Mouse (Mus musculus): Measurements from ENCODE around the gene Mau2. TPM values are rescaled to one million over a fixed set of nuclear protein-coding genes. Genes with fewer than 3 reads are reported as not detected.

Mau2 gene
- polyA plus RNA-seq, 1 experiment from 2014 or later: 58.5 TPM

GRCm38 (mm10) chr8:69974194-69974614 is 68.3 kb downstream of the Mau2 start:
- peak; percentile 95 for ATAC-seq (ENCODE audit: insufficient number of reproducible peaks, insufficient read depth, low FRiP score, low read depth)
- no peaks in the 10 kb centered on the region for H3K27me3 ChIP-seq (ENCODE audit: control insufficient read depth, insufficient read depth, low read length)
- no peaks in the 10 kb centered on the region for H3K36me3 ChIP-seq (ENCODE audit: control insufficient read depth, insufficient read depth, low read length)
- no peaks in the 10 kb centered on the region for H3K9me3 ChIP-seq (ENCODE audit: control insufficient read depth, low read depth, low read length)
- peak overlapping the region; percentile 99 for H3K4me3 ChIP-seq (ENCODE audit: low read depth, low read length)
- H3K4me2 ChIP-seq (replicated peaks; ENCODE audit: low read depth, low read length): peak overlapping the region; percentile 84
- WGBS: 1% methylated on average over 32 of the region's 50 CpGs
- H3K4me1 ChIP-seq (ENCODE audit: control insufficient read depth, insufficient read depth, low read length): peaks cover 31% of the 10 kb centered on the region
- peak overlapping the region; percentile 89; the same call in 1 of the 2 replicates for H3K27ac ChIP-seq (ENCODE audit: low read length)
- H3K9ac ChIP-seq (replicated peaks; ENCODE audit: low read depth, low read length): peak overlapping the region; percentile 94

GRCm38 (mm10) chr8:69973442-69974161 is 68.9 kb downstream of the Mau2 start:
- WGBS: under 1% methylated on average over 55 of the region's 68 CpGs
- Histone ChIP-seq H3K27me3 (ENCODE audit: control insufficient read depth, insufficient read depth, low read length) (no peaks in the 10 kb centered on the region), H3K9me3 (ENCODE audit: control insufficient read depth, low read depth, low read length) (no peaks in the 10 kb centered on the region), H3K4me3 (ENCODE audit: low read depth, low read length) (peak overlapping the region; percentile 99), H3K9ac (replicated peaks; ENCODE audit: low read depth, low read length) (peak overlapping the region; percentile 94), H3K4me2 (replicated peaks; ENCODE audit: low read depth, low read length) (peak overlapping the region; percentile 84), H3K36me3 (ENCODE audit: control insufficient read depth, insufficient read depth, low read length) (no peaks in the 10 kb centered on the region), H3K27ac (ENCODE audit: low read length) (peak overlapping the region; percentile 89), H3K4me1 (ENCODE audit: control insufficient read depth, insufficient read depth, low read length) (peaks cover 31% of the 10 kb centered on the region)
- peak; percentile 12; the same call in 1 of the 2 replicates for ATAC-seq (ENCODE audit: insufficient number of reproducible peaks, insufficient read depth, low FRiP score, low read depth)

- no peak for ATAC-seq (ENCODE audit: insufficient number of reproducible peaks, insufficient read depth, low FRiP score, low read depth)
- peak overlapping the region; percentile 84 for H3K4me2 ChIP-seq (replicated peaks; ENCODE audit: low read depth, low read length)
- H3K4me3 ChIP-seq (ENCODE audit: low read depth, low read length): peak overlapping the region; percentile 99
- no peaks in the 10 kb centered on the region for H3K9me3 ChIP-seq (ENCODE audit: control insufficient read depth, low read depth, low read length)
- H3K36me3 ChIP-seq (ENCODE audit: control insufficient read depth, insufficient read depth, low read length): no peaks in the 10 kb centered on the region
- no peak overlapping the region for H3K27ac ChIP-seq (ENCODE audit: low read length)
- H3K27me3 ChIP-seq (ENCODE audit: control insufficient read depth, insufficient read depth, low read length): no peaks in the 10 kb centered on the region
- 7% methylated on average over 7 of the region's 7 CpGs for WGBS
- H3K4me1 ChIP-seq (ENCODE audit: control insufficient read depth, insufficient read depth, low read length): peaks cover 31% of the 10 kb centered on the region
- H3K9ac ChIP-seq (replicated peaks; ENCODE audit: low read depth, low read length): peak overlapping the region; percentile 94
Measured at GRCm38 (mm10) chr8:69973063-69973441, 69.5 kb downstream of the Mau2 start.

GRCm38 (mm10) chr8:69970880-69971279 is 71.7 kb downstream of the Mau2 start:
- ATAC-seq (ENCODE audit: insufficient number of reproducible peaks, insufficient read depth, low FRiP score, low read depth): no peak
- no peaks in the 10 kb centered on the region for H3K27me3 ChIP-seq (ENCODE audit: control insufficient read depth, insufficient read depth, low read length)
- H3K9ac ChIP-seq (replicated peaks; ENCODE audit: low read depth, low read length): no peak overlapping the region
- no peaks in the 10 kb centered on the region for H3K9me3 ChIP-seq (ENCODE audit: control insufficient read depth, low read depth, low read length)
- no peaks in the 10 kb centered on the region for H3K36me3 ChIP-seq (ENCODE audit: control insufficient read depth, insufficient read depth, low read length)
- no peak overlapping the region for H3K4me2 ChIP-seq (replicated peaks; ENCODE audit: low read depth, low read length)
- H3K27ac ChIP-seq (ENCODE audit: low read length): no peak overlapping the region
- peaks cover 34% of the 10 kb centered on the region for H3K4me1 ChIP-seq (ENCODE audit: control insufficient read depth, insufficient read depth, low read length)
- WGBS: 85% methylated on average over 2 of the region's 2 CpGs
- H3K4me3 ChIP-seq (ENCODE audit: low read depth, low read length): no peak overlapping the region

- peaks cover 21% of the 10 kb centered on the region for H3K4me1 ChIP-seq (ENCODE audit: control insufficient read depth, insufficient read depth, low read length)
Measured at GRCm38 (mm10) chr8:69967291-69967933, 75.1 kb downstream of the Mau2 start.

More at GRCm38 (mm10) chr8:69967291-69967933, 75.1 kb downstream of the Mau2 start:
- no peak overlapping the region for H3K4me2 ChIP-seq (replicated peaks; ENCODE audit: low read depth, low read length)
- no peak overlapping the region for H3K27ac ChIP-seq (ENCODE audit: low read length)
- H3K9me3 ChIP-seq (ENCODE audit: control insufficient read depth, low read depth, low read length): no peaks in the 10 kb centered on the region
- H3K36me3 ChIP-seq (ENCODE audit: control insufficient read depth, insufficient read depth, low read length): 0 out of 2 replicates have a peak, but pooled peaks cover 3% of the 10 kb centered on the region
- WGBS: 71% methylated on average over 4 of the region's 4 CpGs
- no peaks in the 10 kb centered on the region for H3K27me3 ChIP-seq (ENCODE audit: control insufficient read depth, insufficient read depth, low read length)
- no peak overlapping the region for H3K4me3 ChIP-seq (ENCODE audit: low read depth, low read length)
- no peak overlapping the region for H3K9ac ChIP-seq (replicated peaks; ENCODE audit: low read depth, low read length)
- ATAC-seq (ENCODE audit: insufficient number of reproducible peaks, insufficient read depth, low FRiP score, low read depth): no peak

Other genes starting within 250 kb of the Mau2 start
- gene Gmip, start 234.1 kb downstream of the Mau2 start, polyA plus RNA-seq (2014; fragmentation: Nextera tagmentation; extraction: Ambion mirVana): 7.1 and 11.9 TPM in 2 replicates
- gene Lpar2, start 220.3 kb downstream of the Mau2 start, polyA plus RNA-seq (2014; fragmentation: Nextera tagmentation; extraction: Ambion mirVana): 1.2 and 1.6 TPM in 2 replicates
- gene Pbx4, start 210.2 kb downstream of the Mau2 start, polyA plus RNA-seq (2014; fragmentation: Nextera tagmentation; extraction: Ambion mirVana): 5.9 and 8.8 TPM in 2 replicates
- 0.42 and 0.64 TPM in 2 replicates for gene Cilp2, start 155.0 kb downstream of the Mau2 start, polyA plus RNA-seq (2014; fragmentation: Nextera tagmentation; extraction: Ambion mirVana)
- gene Tssk6, start 140.6 kb downstream of the Mau2 start, polyA plus RNA-seq (2014; fragmentation: Nextera tagmentation; extraction: Ambion mirVana): 3.4 and 3.9 TPM in 2 replicates
- gene Ndufa13, start 140.2 kb downstream of the Mau2 start, polyA plus RNA-seq (2014; fragmentation: Nextera tagmentation; extraction: Ambion mirVana): 190 and 202 TPM in 2 replicates
- gene Yjefn3, start 140.0 kb downstream of the Mau2 start, polyA plus RNA-seq (2014; fragmentation: Nextera tagmentation; extraction: Ambion mirVana): 3.7 and 4.9 TPM in 2 replicates
- 46.5 and 49.6 TPM in 2 replicates for gene Gatad2a, start 46.4 kb downstream of the Mau2 start, polyA plus RNA-seq (2014; fragmentation: Nextera tagmentation; extraction: Ambion mirVana)
- gene Sugp1, start 79 bp upstream of the Mau2 start, polyA plus RNA-seq (2014; fragmentation: Nextera tagmentation; extraction: Ambion mirVana): 35.3 and 40.1 TPM in 2 replicates
- gene Tm6sf2, start 30.2 kb upstream of the Mau2 start, polyA plus RNA-seq (2014; fragmentation: Nextera tagmentation; extraction: Ambion mirVana): 0.70 and 2.0 TPM in 2 replicates
- not detected in 2 replicates for gene Hapln4, start 40.7 kb upstream of the Mau2 start, polyA plus RNA-seq (2014; fragmentation: Nextera tagmentation; extraction: Ambion mirVana)
- 1.9 and 2.1 TPM in 2 replicates for gene Ncan, start 78.1 kb upstream of the Mau2 start, polyA plus RNA-seq (2014; fragmentation: Nextera tagmentation; extraction: Ambion mirVana)
- 28.5 and 29.1 TPM in 2 replicates for gene Nr2c2ap, start 88.6 kb upstream of the Mau2 start, polyA plus RNA-seq (2014; fragmentation: Nextera tagmentation; extraction: Ambion mirVana)
- gene Rfxank, start 96.4 kb upstream of the Mau2 start, polyA plus RNA-seq (2014; fragmentation: Nextera tagmentation; extraction: Ambion mirVana): 12.1 and 20.0 TPM in 2 replicates
- 45.9 and 57.4 TPM in 2 replicates for gene Borcs8, start 96.8 kb upstream of the Mau2 start, polyA plus RNA-seq (2014; fragmentation: Nextera tagmentation; extraction: Ambion mirVana)
- gene Mef2b, start 97.0 kb upstream of the Mau2 start, polyA plus RNA-seq (2014; fragmentation: Nextera tagmentation; extraction: Ambion mirVana): 0.32 TPM in 1 of 2 replicates, not detected in the other
- 45.3 and 49.4 TPM in 2 replicates for gene Tmem161a, start 129.6 kb upstream of the Mau2 start, polyA plus RNA-seq (2014; fragmentation: Nextera tagmentation; extraction: Ambion mirVana)
- 3.9 and 4.2 TPM in 2 replicates for gene Slc25a42, start 169.6 kb upstream of the Mau2 start, polyA plus RNA-seq (2014; fragmentation: Nextera tagmentation; extraction: Ambion mirVana)
- gene Sugp2, start 191.5 kb upstream of the Mau2 start, polyA plus RNA-seq (2014; fragmentation: Nextera tagmentation; extraction: Ambion mirVana): 30.7 and 34.6 TPM in 2 replicates
- gene Armc6, start 191.7 kb upstream of the Mau2 start, polyA plus RNA-seq (2014; fragmentation: Nextera tagmentation; extraction: Ambion mirVana): 23.2 and 27.0 TPM in 2 replicates
- 30.8 and 33.7 TPM in 2 replicates for gene Homer3, start 240.1 kb upstream of the Mau2 start, polyA plus RNA-seq (2014; fragmentation: Nextera tagmentation; extraction: Ambion mirVana)

Data from stomach, embryonic 14.5 days (tissue).